Mouse (Mus musculus) urinary bladder, adult 2 months (tissue): ENCODE data around the gene Shisa7. TPM values are rescaled to one million over a fixed set of nuclear protein-coding genes. Genes with fewer than 3 reads are reported as not detected.
"Not testable (repeated sequence)": the region's sequence is repeated elsewhere in the genome, so short reads cannot be mapped to it uniquely, and the experiment has no call there.

ENCODE experiments used
- DNase-seq: peaks from one replicate; pipeline ENCODE4 v3.0.0; 2022; ENCODE audit warnings: low spot score
- polyA plus RNA-seq: library from polyadenylated mRNA; depleted of rRNA; stranded (reverse); fragments of >200 nt; gene quantifications from 2 replicates; pipeline ENCODE4 v1.2.3, GENCODE M21; 2012

Gene Shisa7
- polyA plus RNA-seq, 1 experiment = 1.3 TPM

DNA sequence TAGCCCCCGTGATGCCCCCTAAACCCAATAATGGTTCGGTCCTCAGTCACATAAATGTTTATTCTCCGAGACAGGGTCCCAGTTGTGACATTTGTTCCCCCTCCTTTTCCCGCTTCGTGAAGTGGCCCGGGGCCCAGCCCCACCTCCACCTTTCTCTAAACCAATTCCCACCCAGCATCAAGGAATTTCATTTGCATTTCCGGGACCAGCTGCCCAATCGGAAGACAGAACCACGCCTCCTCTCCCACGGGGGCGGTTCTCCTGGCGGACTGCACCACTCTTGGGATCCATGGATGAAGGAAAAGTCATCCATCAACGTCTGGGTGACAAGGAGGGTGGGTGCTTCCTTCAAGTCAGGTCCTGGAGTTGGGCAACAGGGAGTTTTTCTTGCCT is 417 bp upstream of the Shisa7 start:
- no peak for DNase-seq

DNA sequence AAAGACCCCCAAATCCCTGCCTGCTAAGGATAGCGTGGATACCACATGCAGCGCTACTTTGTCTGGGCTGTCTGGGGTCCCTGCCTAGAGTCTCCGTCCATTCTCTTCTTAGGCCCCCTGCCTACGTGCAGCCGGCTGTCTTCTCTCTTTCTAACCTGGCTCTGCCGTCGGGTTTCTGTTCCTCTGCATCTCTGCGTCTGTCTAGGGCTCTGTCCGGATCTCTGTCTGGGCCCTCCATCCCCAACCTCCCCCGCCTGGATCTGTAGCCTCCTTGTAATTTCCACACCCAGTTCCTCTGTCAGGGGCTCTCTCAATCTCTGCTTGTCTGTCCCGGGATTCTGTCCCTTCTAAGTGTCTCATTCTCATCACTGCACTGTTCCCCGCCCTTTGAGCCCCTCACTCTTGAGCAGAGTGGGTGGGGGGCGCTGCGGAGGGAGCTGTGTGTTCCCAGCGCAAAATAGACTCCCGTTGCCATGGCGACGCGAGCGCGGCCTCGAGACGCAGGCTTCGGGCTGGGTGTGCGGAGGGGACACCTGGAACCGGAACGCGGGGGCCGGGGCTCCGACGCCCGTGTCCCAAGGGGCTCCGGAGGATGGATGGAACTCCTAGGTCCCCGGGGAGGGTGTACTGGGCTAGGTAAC is 772 bp downstream of the Shisa7 start:
- no peak for DNase-seq

DNA sequence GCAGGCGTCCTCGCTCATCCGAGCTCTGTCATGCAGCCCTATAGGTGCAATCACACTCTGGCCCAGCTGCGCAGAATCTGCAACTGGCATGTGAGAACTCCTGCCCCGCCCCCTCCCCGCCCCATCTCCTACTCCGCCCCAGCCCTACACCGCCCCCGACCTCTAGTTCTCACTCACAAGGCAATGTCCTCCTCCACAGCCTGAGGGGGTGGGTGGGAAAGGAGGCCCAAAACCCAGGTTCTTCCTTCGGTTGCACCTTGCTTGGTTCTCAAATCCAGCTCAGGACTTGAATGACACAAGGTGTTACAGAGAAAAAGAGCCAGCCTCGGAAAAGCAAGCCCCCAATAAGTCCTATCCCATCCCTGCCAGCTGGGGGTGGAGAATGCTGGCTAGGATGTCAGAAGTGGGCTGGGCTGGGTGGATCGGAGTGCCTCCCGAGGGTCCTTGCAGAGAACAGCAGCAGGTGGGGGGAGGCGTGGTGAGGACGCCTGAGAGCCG is 1.8 kb downstream of the Shisa7 start:
- DNase-seq = no peak

DNA sequence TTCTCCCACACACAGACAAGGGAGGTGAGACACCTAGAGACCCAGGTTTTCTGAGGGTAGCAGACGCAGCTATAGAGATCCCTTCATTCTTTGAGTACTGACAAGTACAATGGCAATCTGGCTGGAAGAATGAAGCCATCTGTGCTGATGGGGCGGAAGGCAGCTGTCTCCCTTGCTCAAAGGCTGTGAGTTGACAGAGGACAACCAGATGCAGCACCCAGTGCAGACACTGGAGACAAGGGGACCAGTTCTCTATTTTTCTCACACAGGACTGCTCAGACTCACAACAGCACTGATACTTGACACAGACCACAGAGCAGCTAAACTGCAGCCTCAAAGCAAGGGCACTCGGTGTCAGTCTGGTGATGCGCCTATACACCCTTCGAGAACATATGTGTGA is 2.4 kb downstream of the Shisa7 start:
- DNase-seq = no peak

DNA sequence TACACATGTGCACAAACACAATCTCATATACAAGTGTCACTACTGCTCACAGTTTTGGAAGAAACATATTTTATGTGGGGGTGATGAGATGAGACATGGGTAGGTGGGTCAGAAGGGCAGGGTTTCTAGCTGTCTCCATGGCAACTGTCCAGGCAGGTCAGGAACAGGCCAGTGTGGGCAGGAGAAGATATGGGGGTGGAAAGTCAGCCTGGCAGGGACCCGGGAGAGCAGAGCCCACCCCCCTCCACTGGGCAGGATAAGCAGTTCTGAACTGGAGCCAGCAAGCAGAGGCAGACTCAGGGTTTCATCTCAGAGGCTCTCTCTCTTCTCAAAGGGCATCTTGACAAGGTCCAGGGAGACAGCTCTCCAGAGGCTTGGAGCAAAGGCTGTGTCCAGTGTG is 6.9 kb downstream of the Shisa7 start:
- DNase-seq = no peak

DNA sequence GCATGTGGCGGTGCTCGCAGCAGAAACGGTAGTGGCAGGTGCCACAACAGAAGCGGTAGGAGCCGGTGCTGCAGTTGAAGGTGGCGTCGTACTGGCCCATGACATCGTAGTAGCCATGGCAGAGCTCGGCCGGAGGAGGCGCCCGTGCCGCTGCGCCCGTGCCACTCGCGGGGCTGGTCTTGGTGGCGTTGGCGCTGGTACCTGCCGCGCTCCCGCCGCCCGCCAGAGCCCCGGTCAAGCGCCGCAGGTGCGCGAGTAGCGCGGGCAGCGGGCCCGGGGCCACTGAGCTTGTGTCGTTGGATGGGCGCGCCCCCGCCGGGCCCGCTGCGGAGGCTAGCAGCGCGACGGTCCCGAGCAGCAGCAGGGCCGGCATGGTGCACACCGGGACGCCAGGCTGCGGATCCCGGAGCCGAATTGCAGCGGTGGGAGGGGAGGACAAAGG is 8.1 kb downstream of the Shisa7 start:
- no peak for DNase-seq

DNA sequence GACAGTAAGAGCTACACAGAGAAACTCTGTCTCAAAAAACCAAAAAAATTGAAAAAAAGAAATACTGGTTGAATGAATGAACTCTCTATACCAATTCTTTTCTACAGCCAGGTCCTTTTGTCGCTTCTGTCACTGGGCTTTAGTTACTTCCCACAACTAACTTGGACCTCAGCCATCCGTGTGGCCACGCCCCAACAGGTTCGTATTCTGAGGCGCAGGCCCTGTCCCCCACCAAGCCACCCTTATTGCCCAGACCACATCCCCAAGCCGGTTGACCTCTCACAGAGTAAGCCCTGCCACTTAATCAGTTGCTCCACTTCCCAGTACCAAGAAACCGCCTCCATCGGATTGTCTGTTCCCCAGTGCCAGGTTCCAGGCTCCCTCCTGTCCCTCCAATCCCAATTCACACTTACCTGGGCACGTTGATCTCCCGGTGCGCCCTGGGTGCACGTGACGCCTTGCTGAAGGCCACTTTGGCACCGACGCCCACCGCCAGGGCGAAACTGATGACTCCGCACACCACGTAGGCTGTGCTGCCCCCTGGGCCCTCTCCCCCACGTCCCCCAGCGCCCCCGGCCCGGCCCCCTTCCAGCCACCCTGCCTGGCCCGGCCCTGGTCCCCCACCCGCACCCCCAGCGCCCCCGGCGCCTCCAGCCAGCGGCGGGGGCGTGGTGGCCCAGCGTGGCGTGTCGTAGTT is 8.7 kb downstream of the Shisa7 start:
- DNase-seq = no peak

DNA sequence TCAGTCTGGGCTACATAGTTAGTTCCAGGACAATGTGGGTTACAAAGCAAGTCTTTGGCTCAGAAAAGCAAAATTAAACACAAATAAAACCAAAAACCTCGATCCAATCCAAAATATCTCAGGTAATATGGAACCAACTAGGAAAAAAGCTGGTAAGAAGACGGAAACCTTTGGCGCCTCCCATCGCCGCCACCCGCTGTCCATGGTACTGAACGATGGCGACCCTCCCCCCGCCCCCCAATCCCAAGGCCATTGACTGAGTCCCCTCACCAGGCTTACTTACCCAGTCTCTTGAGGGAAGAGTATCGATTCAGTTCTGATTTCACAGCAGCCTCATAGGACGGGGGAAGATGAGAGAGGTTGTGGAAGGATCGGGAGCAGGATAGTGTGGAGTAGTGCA is 14.0 kb downstream of the Shisa7 start:
- no peak for DNase-seq

DNA sequence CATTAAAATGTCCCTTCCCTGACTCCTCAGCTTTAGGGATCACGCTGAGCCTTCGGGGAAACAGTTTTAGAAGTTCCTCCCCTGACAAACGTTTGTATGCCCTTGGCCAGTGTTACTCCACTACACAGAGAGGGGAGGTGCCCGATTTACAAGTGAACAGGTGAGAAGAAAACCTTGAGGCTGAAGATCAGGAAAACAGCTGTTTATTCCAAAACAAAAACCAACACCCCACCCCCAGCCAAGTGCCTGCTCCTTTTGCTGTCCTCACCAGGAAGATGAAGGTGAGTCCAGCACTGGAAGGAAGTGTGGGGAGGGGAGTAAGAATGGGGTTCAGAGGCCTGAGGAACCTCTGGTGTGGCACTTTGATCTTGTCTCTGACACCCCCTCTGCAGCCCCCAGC is 19.1 kb downstream of the Shisa7 start:
- no peak for DNase-seq

DNA sequence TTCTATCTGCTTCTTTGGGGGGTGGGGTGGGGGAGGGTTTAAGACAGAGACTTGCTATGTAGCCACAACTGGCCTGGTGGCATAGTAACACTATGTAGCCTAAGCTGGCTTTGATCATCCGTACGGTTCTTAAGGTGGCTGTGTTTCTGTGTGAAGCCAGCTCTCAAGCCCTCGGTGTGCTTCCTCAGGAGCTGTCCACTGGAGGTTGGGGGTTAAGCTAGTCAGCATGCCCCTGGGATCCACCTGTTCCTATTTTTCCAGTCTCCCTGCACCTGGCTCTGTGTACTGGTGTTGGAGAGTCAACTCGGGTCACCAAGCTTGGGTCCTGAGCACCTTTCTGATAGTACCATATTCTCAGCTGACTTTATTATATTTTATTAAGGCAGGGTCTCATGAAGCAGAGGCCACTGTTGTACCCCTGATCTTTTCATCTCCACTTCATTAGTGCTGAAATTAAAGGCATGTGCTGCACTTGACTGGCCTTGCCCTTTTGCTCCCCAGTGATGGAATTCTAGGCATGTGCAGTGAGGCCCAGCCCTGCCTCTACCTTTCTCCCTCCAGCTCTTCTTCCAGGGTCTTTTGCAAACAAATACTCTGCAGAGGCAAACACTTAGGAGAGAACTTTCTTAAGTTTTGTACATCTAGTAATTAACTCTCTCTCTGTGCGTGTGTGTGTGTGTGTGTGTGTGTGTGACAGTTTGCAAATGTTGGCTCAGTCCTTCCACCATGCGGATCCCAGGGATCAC is 22.2 kb downstream of the Shisa7 start:
- DNase-seq = no peak

DNA sequence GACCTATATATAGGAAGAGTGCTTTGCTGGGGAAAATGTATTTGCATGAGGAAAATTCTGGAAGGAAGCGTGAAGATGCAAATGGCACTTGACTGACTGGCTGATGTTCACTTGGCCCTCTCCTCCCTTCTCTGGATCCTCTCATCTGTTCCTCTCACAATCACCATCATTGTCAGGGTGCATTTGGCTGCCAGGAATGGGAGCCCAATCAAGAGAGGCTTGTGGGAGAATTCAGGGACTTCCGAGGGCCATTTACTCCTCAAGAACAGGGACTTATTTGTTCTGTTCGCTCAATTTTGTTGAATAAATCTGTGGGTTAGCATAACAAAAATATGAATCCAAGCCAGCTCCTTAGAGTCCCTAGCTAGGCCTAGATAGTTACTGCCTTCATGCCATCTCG is 22.8 kb downstream of the Shisa7 start:
- DNase-seq = no peak

DNA sequence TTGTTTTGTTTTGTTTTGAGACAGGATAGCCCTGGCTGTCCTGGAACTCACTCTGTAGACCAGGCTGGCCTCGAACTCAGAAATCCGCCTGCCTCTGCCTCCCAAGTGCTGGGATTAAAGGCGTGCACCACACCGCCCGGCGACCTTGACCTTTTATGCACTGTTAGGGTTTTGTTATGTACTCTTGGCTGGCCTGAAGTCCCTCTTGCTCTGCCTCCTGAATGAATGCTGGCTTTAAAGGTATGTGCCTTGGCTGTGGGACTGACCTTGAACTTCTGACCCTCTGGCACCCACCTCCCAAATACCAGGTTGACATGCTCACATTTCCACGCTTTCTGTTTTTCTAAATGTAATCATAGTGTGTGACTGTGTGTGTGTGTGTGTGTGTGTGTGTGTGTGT is 23.6 kb downstream of the Shisa7 start:
- DNase-seq = not testable (repeated sequence)

DNA sequence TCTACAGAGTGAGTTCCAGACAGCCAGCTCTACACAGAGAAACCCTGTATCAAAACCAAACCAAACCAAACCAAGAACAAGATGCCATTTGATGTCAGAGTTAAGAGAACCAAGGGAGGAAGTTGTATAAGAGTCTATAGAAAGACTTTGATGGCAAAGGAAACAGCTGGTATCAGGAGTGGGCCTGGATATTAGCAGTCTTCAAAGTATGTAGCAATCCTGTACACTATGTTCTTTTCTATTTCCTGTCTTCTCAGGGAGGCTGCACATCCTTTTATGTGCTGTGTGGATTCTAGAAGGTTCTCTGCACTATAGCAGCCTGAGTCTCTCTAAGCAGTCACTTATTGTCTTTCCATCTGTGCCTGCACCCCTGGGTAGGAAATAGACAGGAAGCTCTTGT is 27.9 kb downstream of the Shisa7 start:
- DNase-seq = no peak

DNA sequence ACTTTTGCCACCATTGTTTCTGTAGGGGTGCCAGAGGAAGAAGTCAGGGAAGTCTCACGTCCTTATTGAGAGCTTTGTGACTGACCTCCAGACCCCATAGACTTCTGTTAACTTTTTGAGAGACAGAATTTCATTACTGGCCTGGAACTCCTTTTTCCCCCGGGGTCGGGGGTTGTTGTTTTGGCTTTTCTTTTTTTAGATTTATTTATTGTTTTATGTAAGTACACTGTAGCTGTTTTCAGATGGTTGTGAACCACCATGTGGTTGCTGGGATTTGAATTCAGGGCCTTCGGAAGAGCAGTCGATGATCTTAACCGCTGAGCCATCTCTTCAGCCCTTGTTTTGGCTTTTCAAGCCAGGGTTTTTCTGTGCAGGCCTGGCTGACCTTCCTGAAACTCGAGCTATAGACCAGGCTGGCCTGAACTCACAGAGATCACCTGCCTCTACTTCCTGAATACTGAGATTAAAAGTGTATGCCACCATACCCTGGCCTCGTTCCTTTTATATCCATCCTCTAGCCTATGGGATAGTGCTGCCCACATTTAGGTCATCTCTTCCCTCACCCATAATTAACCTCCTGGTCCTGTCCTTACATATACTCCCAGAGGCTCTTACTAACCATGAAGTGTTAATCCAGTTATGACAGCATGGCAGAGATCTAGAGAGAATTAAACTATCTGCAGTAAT is 31.2 kb downstream of the Shisa7 start:
- DNase-seq = no peak

DNA sequence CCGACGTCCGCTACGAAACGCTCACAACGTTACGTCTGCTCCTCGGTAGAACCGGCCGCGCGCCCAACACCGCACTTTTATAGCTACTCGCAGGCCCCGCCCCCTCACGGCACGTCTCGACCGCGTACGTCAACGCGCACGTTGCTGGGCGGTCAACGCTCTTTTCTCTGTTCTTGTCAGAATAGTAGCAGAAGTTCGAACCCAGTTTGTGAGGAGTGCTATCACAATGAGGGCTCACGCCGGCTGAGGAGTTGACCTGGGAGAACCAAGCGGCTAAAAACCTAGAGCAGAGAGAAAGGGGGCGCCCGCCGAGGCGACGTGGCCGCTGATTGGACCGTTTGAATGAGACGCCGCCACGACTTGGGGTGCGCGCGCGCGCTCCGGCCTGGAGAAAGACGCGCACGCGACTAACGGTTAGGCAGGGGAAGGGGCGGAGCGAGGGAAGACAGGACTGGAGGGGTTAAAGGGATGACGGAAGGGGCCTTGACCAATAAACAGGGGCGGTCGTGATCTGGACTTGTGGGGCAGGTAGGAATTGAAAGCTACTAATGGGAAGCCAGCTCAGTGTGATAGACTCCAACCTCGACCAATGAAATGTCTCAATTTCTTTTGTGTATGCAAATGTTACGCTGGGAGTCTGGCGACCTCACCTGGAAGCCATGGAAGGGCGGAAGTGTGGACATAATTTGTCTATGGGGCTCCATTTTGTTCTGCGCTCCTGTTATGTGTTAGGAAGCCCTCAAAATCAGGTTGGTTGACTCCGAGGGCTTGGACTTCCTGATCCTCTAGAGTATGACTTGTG is 32.0 kb downstream of the Shisa7 start, which contains the start of gene Ube2s:
Gene Ube2s (minus strand): TSS at position 288 of the 802 bp plus-strand sequence.
- DNase-seq = peak; percentile 97

DNA sequence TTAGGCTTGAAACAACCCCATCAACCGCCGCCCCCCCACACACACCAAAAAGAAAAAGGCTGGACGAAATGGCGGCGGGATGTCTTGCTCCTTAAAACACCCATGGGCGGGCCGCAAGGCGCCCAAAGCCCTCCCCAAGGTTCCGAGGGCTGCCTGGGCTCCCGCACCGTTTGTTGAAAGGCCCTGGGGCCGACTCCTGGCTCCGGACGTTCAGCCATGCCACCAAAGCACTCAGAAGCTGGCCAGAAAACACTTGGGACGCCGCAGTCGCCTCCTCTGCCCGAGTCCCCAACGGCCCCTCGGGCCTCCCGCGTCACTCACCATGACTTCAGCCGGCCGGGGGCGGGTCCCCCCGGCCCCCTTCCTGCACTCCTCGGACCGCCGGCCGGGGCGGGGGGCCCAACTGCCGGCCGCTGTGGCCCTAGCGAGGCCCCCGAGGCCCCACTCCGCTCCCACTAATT is 32.6 kb downstream of the Shisa7 start:
- DNase-seq = no peak

DNA sequence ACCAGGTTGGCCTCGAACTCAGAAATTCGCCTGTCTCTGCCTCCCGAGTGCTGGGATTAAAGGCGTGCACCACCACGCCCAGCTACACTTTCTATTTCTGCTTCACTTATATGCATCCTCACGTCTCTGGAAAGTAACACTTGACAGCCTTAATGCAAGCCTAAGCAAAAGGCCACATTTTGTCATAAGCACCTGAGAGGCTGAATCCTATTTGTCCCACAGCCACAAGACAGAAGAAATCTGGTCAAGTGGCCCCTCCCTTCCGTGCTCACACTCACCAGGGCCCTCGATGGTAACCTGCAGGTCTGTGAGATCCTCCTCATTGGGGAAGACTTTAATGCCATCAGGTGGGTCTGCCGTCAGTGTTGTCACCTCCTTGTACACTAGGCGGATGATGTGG is 33.4 kb downstream of the Shisa7 start:
- not testable (repeated sequence) for DNase-seq

DNA sequence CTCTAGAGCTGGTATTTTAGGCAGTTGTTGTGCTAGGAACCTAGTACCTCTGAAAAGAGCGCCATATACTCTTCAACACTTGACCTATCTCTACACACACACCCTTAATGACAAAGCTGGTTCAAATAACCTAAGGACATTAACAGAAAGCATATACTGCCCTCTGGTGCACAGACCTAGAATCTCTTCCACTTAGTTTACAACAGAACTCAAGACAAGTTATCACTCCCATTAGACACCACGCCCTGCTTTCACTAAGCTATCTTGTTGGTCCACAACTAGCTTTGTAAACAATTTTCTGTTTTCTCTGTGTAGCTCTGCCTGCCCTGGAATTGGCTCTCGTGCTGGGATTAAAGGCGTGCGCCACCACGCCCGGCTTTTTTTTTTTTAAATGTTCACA is 37.8 kb downstream of the Shisa7 start:
- no peak for DNase-seq

DNA sequence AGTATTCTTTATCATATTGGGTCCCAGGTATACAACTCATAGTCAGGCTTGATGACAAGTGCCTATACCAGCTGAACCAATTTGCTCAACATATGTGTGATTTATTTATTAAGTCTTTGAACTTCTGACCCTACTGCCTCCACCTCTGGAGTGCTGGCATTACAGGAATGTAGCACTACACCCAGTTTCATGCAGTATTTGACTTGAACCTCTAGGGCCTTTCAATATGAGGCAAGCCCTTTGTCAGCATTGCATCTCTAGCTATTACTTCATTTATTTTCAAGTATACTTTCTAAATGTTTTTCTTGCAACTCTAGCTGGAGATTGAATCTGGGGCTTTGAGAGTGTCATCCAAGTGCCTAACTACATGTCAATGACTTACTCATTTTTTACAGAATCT is 42.2 kb downstream of the Shisa7 start:
- no peak for DNase-seq

DNA sequence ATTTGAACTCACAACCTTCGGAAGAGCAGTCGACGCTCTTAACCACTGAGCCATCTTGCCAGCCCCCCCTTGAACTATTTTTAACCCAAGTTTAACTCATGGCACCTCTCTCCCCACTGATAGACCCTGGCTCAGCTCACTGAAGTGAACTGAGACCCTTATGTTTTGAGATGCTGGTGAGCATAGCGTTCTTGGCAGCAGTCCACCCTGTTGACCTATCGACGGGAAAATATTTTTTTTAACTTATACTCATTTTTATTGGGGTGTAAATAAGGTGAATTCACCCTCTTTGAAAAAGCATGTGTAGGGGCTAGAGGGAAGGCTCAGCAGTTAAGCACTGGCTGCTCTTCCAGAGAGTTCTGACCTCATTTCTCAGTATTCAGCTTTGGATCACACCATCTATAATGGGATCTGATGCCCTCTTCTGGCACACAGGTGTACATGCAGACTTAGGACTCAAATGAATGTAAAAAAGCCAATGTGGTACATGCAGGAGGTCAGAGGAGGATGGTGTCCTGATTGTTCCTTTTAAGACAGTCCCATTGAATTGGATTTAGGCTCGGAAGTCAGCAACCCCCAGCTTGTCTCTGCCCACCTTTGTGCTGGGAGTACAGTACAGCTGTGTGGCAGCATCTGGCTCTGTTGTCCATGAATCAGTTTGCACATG is 48.6 kb downstream of the Shisa7 start:
- DNase-seq = no peak
